Mouse (Mus musculus): ENCODE results near the gene Jpt1.

DNA sequence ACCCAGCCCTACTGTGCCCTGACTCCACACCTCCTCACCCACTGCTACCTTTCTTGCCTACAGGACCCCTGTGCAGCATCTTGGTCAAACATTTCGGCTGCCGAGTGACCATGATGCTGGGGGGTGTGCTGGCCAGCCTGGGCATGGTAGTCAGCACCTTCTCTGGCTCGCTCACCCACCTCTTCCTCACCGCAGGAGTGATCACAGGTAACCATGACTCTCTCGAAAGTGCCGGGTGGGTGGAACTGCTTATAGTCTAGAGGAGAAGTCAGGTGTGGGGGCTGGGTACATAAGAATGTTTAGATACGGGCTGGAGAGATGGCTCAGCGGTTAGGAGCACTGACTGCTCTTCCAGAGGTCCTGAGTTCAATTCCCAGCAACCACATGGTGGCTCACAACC is 49.3 kb downstream of the Jpt1 start:
- TF ChIP-seq ZNF384 (IDR thresholded peaks at IDR 0.05; ENCODE audit: low read depth, low read length): no peak
- TF ChIP-seq MAFK (IDR thresholded peaks at IDR 0.05; ENCODE audit: insufficient read depth, low read depth, low read length): no peak
- TF ChIP-seq ZC3H11A (IDR thresholded peaks at IDR 0.05; ENCODE audit: borderline replicate concordance, low read depth, low read length): no peak
